Mouse (Mus musculus) left cerebral cortex, postnatal 10 days (tissue): ENCODE measurements at regions not wholly inside any gene's neighbourhood (a gene's known extent, or its start where the extent isn't known, plus 50 kb on each side); places are given as distances from the start of the nearest gene placed in this dataset.

Experiments used
- DNase-seq, 2 experiments: peaks; one replicate each; pipeline ENCODE4 v3.0.0; 2021 to 2022; ENCODE audit warnings: low spot score in 2 of 2, mixed read lengths in 1 of 2; ENCODE audit errors: extremely low spot score in 1 of 2
- intact Hi-C: fragments of 180-260 bp; cut with DNase I; formaldehyde crosslinking; loops from one replicate; pipeline ENCODE4 v1.15.1; 2025

GRCm38 (mm10) chr15:36427334-36427733 is 580.2 kb downstream of the Zfp706 start:
- no peak for DNase-seq
- intact Hi-C loops: no loop called here

- no peak for DNase-seq
- intact Hi-C loops: no loop called here
Measured at GRCm38 (mm10) chr15:36425902-36426301, 581.7 kb downstream of the Zfp706 start.

- DNase-seq: no peak
- intact Hi-C loops: no loop called here
Measured at GRCm38 (mm10) chr15:36424047-36424446, 583.5 kb downstream of the Zfp706 start.

GRCm38 (mm10) chr15:36422781-36423180 is 584.8 kb downstream of the Zfp706 start:
- intact Hi-C loops: no loop called here
- no peak for DNase-seq

GRCm38 (mm10) chr15:36419943-36420480 is 587.6 kb downstream of the Zfp706 start:
- DNase-seq: no peak
- intact Hi-C loops: no loop called here

GRCm38 (mm10) chr15:36417426-36417825 is 590.1 kb downstream of the Zfp706 start:
- peak in 1 of 2 experiments; percentile 22 for DNase-seq
- intact Hi-C loops: no loop called here

GRCm38 (mm10) chr15:36415552-36416249 is 591.9 kb downstream of the Zfp706 start:
- no peak for DNase-seq
- intact Hi-C loops: no loop called here

- intact Hi-C loops: no loop called here
- DNase-seq: no peak
Measured at GRCm38 (mm10) chr15:36412016-36412415, 595.6 kb downstream of the Zfp706 start.

- intact Hi-C loops: no loop called here
- no peak for DNase-seq
Measured at GRCm38 (mm10) chr15:36405446-36405845, 602.1 kb downstream of the Zfp706 start.

GRCm38 (mm10) chr15:36403336-36404119 is 604.0 kb downstream of the Zfp706 start:
- intact Hi-C loops: no loop called here
- no peak for DNase-seq

- intact Hi-C loops: no loop called here
Measured at GRCm38 (mm10) chr15:36402051-36402450, 605.5 kb downstream of the Zfp706 start.

GRCm38 (mm10) chr15:36400311-36400840 is 607.2 kb downstream of the Zfp706 start:
- DNase-seq: no peak
- intact Hi-C loops: no loop called here

More at GRCm38 (mm10) chr15:36402051-36402450, 605.5 kb downstream of the Zfp706 start:
- no peak for DNase-seq

GRCm38 (mm10) chr15:36399355-36400012 is 608.1 kb downstream of the Zfp706 start:
- DNase-seq: no peak
- intact Hi-C loops: no loop called here

GRCm38 (mm10) chr15:36398099-36398982 is 609.2 kb downstream of the Zfp706 start:
- peak in 1 of 2 experiments; percentile 39 for DNase-seq

GRCm38 (mm10) chr15:36396791-36397190 is 610.8 kb downstream of the Zfp706 start:
- no peak for DNase-seq
- intact Hi-C loops: no loop called here

More at GRCm38 (mm10) chr15:36398099-36398982, 609.2 kb downstream of the Zfp706 start:
- intact Hi-C loops: no loop called here

GRCm38 (mm10) chr15:36396245-36396644 is 611.3 kb downstream of the Zfp706 start:
- intact Hi-C loops: no loop called here
- no peak for DNase-seq

- DNase-seq: no peak
- intact Hi-C loops: no loop called here
Measured at GRCm38 (mm10) chr15:36395672-36396050, 611.9 kb downstream of the Zfp706 start.

- intact Hi-C loops: no loop called here
- DNase-seq: no peak
Measured at GRCm38 (mm10) chr15:36394914-36395671, 612.5 kb downstream of the Zfp706 start.
